Mouse (Mus musculus): Measurements from ENCODE around the gene Dcaf4.

GRCm38 (mm10) chr12:83582747-83583146, 62.5 kb downstream of the Dcaf4 start:
- TF ChIP-seq POLR2A (IDR thresholded peaks at IDR 0.05; ENCODE audit: borderline replicate concordance, extremely low read depth, low read depth, low read length) (no peak), CTCF (IDR thresholded peaks at IDR 0.05; ENCODE audit: insufficient read depth, low read length) (no peak)
